Mouse (Mus musculus) hindbrain, embryonic 14.5 days (tissue): ENCODE measurements at regions not wholly inside any gene's neighbourhood (a gene's known extent, or its start where the extent isn't known, plus 50 kb on each side); places are given as distances from the start of the nearest gene placed in this dataset.

ENCODE experiments used
- ATAC-seq: fragments of 200-750 bp; cut with Nextera tagmentation; 2 replicates; pipeline ENCODE4 v1.8.0; 2017; ENCODE audit warnings: moderate number of reproducible peaks, mild to moderate bottlenecking, moderate TSS enrichment, moderate library complexity; ENCODE audit not compliant: low FRiP score
- DNase-seq: peaks from one replicate; pipeline ENCODE4 v3.0.0-alpha.2; 2015; ENCODE audit warnings: low spot score
- H3K27ac ChIP-seq: fragments of 300-500 bp; sonication (generic); 2 replicates; pipeline ENCODE4 v1.5.1; 2014; ENCODE audit warnings: mild to moderate bottlenecking, moderate library complexity
- H3K27me3 ChIP-seq: fragments of 300-500 bp; sonication (generic); 2 replicates; pipeline ENCODE4 v1.6.1; 2014; ENCODE audit warnings: mild to moderate bottlenecking, low read length, mixed read lengths; ENCODE audit not compliant: control insufficient read depth, insufficient read depth
- H3K36me3 ChIP-seq: fragments of 300-500 bp; sonication (generic); replicated peaks from 2 replicates; pipeline ENCODE4 v1.6.1; 2014; ENCODE audit not compliant: control insufficient read depth, insufficient read depth
- H3K4me1 ChIP-seq: fragments of 300-500 bp; sonication (generic); replicated peaks from 2 replicates; pipeline ENCODE4 v1.6.1; 2014; ENCODE audit warnings: antibody characterized with exemption, low read length, mixed read lengths; ENCODE audit not compliant: control insufficient read depth, insufficient read depth
- H3K4me2 ChIP-seq: fragments of 300-500 bp; sonication (generic); replicated peaks from 2 replicates; pipeline ENCODE4 v1.6.1; 2014; ENCODE audit warnings: mild to moderate bottlenecking, moderate library complexity
- H3K4me3 ChIP-seq: fragments of 300-500 bp; sonication (generic); replicated peaks from 2 replicates; pipeline ENCODE4 v1.5.1; 2014; ENCODE audit warnings: mild to moderate bottlenecking, low read length
- H3K9ac ChIP-seq: fragments of 300-500 bp; sonication (generic); 2 replicates; pipeline ENCODE4 v1.6.1; 2014
- H3K9me3 ChIP-seq: fragments of 300-500 bp; sonication (generic); 2 replicates; pipeline ENCODE4 v1.6.1; 2016; ENCODE audit warnings: low read length; ENCODE audit not compliant: control insufficient read depth
- WGBS: fragments of 180-500 bp; shearing (Covaris S2); extraction: QIAGEN DNeasy Blood & Tissue Kit; methylation state at CpG from one replicate; pipeline ENCODE4 v1.1.7; 2014; 5-methylcytosine and 5-hydroxymethylcytosine counted together

GRCm38 (mm10) chr19:37821671-37822190 is 124.1 kb downstream of the Cyp26a1 start:
- H3K27me3 ChIP-seq, result no peaks in the 10 kb centered on the region
- H3K27ac ChIP-seq, result no peak overlapping the region
- ATAC-seq, result no peak
- no peaks in the 10 kb centered on the region for H3K36me3 ChIP-seq
- no peak overlapping the region for H3K4me2 ChIP-seq
- WGBS, result 94% methylated on average over 3 of the region's 3 CpGs
- no peak overlapping the region for H3K4me3 ChIP-seq
- H3K9ac ChIP-seq, result no peak overlapping the region
- H3K4me1 ChIP-seq, result no peaks in the 10 kb centered on the region
- no peaks in the 10 kb centered on the region for H3K9me3 ChIP-seq
- DNase-seq, result no peak

GRCm38 (mm10) chr19:37824155-37824554 is 126.6 kb downstream of the Cyp26a1 start:
- Histone ChIP-seq H3K4me2 (no peak overlapping the region), H3K9me3 (no peaks in the 10 kb centered on the region), H3K36me3 (no peaks in the 10 kb centered on the region), H3K4me3 (no peak overlapping the region), H3K27me3 (no peaks in the 10 kb centered on the region), H3K9ac (no peak overlapping the region), H3K27ac (no peak overlapping the region), H3K4me1 (no peaks in the 10 kb centered on the region)
- DNase-seq (no peak), ATAC-seq (no peak)
- 89% methylated on average over 5 of the region's 5 CpGs for WGBS

GRCm38 (mm10) chr19:37831406-37831805 is 133.8 kb downstream of the Cyp26a1 start:
- Histone ChIP-seq H3K27me3 (no peaks in the 10 kb centered on the region), H3K36me3 (no peaks in the 10 kb centered on the region), H3K4me1 (no peaks in the 10 kb centered on the region), H3K4me2 (no peak overlapping the region), H3K9ac (no peak overlapping the region), H3K4me3 (no peak overlapping the region), H3K9me3 (no peaks in the 10 kb centered on the region), H3K27ac (no peak overlapping the region)
- DNase-seq, result no peak
- no peak for ATAC-seq

GRCm38 (mm10) chr19:37836900-37837299 is 139.3 kb downstream of the Cyp26a1 start:
- H3K27me3 ChIP-seq, result no peaks in the 10 kb centered on the region
- no peak overlapping the region for H3K4me3 ChIP-seq
- H3K4me1 ChIP-seq, result no peaks in the 10 kb centered on the region
- DNase-seq, result no peak
- no peak for ATAC-seq
- H3K36me3 ChIP-seq, result no peaks in the 10 kb centered on the region
- WGBS, result 47% methylated on average over 5 of the region's 5 CpGs
- H3K27ac ChIP-seq, result no peak overlapping the region
- H3K9me3 ChIP-seq, result no peaks in the 10 kb centered on the region
- H3K9ac ChIP-seq, result no peak overlapping the region
- no peak overlapping the region for H3K4me2 ChIP-seq
